Mouse (Mus musculus): ENCODE measurements around the gene Trappc4. TPM values are rescaled to one million over a fixed set of nuclear protein-coding genes. Genes with fewer than 3 reads are reported as not detected.
"Not testable (repeated sequence)": the region's sequence is repeated elsewhere in the genome, so short reads cannot be mapped to it uniquely, and the experiment has no call there.

Trappc4 gene
- polyA plus RNA-seq, 2 experiments: 26.6 to 44.4 TPM

GRCm38 (mm10) chr9:44376141-44376540 lies 31.3 kb downstream of the Trappc4 start:
- no peaks in the 10 kb centered on the region for H3K9me3 ChIP-seq (ENCODE audit: control insufficient read depth, low read length)
- TF ChIP-seq EP300 (IDR thresholded peaks at IDR 0.05; ENCODE audit: low read depth) (no peak), CTCF (IDR thresholded peaks at IDR 0.05; ENCODE audit: low read depth) (no peak)
- peaks cover 15 to 24% of the 10 kb centered on the region in 2 experiments for H3K4me1 ChIP-seq (replicated peaks; ENCODE audit: control insufficient read depth in 2 of 2, insufficient read depth in 2 of 2, low read length in 1 of 2)
- no peak overlapping the region for H3K9ac ChIP-seq (replicated peaks)
- H3K4me2 ChIP-seq (ENCODE audit: low read depth): no peak overlapping the region
- H3K27ac ChIP-seq: no peak overlapping the region
- H3K4me3 ChIP-seq (ENCODE audit: insufficient read depth in 1 of 2, low read depth in 2 of 2, low read length in 2 of 2): no peak overlapping the region
- DNase-seq (ENCODE audit: low read depth in 3 of 3, low spot score in 3 of 3) (no peak), ATAC-seq (ENCODE audit: insufficient read depth) (no peak)
- 77% methylated on average over 6 of the region's 6 CpGs for WGBS (ENCODE audit: insufficient replicate concordance)
- peaks cover 5% of the 10 kb centered on the region for H3K36me3 ChIP-seq (replicated peaks; ENCODE audit: control insufficient read depth, insufficient read depth, low read depth)
- H3K27me3 ChIP-seq (ENCODE audit: control insufficient read depth, insufficient read depth, low read length): no peaks in the 10 kb centered on the region

DNA sequence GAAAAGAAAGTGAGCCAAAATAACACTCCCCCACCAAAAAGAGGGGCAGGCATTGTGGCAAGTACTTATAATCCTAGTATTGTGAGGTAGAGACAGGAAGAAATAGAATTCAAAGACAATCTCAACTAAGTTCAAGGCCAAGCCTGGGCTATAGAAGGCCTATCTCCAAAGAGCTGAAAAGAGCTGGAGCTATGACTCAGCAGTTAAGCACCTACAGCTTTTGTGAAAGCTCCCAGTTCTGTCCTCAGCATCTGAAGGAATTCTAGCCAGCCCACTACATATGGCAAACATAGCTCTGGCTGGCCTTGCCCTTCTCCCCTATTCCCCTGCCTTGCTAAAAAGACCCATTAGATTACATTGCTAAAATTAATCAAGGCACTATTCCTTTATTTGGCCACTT lies 34.0 kb downstream of the Trappc4 start:
- DNase-seq (ENCODE audit: low read depth in 3 of 3, low spot score in 3 of 3) (no peak), ATAC-seq (ENCODE audit: insufficient read depth) (no peak)
- no peaks in the 10 kb centered on the region for H3K36me3 ChIP-seq (replicated peaks; ENCODE audit: control insufficient read depth, insufficient read depth, low read depth)
- H3K4me2 ChIP-seq (ENCODE audit: low read depth): no peak overlapping the region
- H3K27me3 ChIP-seq (ENCODE audit: control insufficient read depth, insufficient read depth, low read length): no peaks in the 10 kb centered on the region
- H3K27ac ChIP-seq: no peak overlapping the region; the same call in 1 of the 2 replicates
- H3K4me1 ChIP-seq (replicated peaks; ENCODE audit: control insufficient read depth in 2 of 2, insufficient read depth in 2 of 2, low read length in 1 of 2): peaks cover 5 to 12% of the 10 kb centered on the region in 2 experiments
- no peak for TF ChIP-seq CTCF (IDR thresholded peaks at IDR 0.05; ENCODE audit: low read depth)
- no peak for TF ChIP-seq EP300 (IDR thresholded peaks at IDR 0.05; ENCODE audit: low read depth)
- H3K4me3 ChIP-seq (ENCODE audit: insufficient read depth in 1 of 2, low read depth in 2 of 2, low read length in 2 of 2): no peak overlapping the region
- H3K9me3 ChIP-seq (ENCODE audit: control insufficient read depth, low read length): no peaks in the 10 kb centered on the region
- no peak overlapping the region; the same call in 1 of the 2 replicates for H3K9ac ChIP-seq (replicated peaks)

DNA sequence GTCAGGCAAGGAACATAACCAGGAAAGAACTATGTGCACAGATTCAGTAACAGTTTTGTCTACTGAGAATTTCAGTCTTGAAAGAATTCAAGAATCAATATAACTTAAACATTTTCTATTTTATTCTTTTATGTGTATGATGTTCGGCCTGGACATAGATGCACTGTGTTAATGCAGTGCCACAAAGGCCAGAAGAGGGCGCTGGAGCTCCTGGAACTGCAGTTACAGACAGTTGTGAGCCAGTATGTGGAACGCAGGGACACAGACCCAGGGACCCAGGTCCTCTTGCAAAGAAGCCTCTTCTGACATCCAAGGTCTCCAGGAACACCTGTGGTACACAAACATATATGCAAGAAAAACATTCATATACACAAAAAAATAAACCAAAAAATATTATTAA lies 42.9 kb downstream of the Trappc4 start:
- no peak for DNase-seq (ENCODE audit: low read depth in 3 of 3, low spot score in 3 of 3)
- WGBS (ENCODE audit: insufficient replicate concordance): 59% methylated on average over 3 of the region's 3 CpGs

DNA sequence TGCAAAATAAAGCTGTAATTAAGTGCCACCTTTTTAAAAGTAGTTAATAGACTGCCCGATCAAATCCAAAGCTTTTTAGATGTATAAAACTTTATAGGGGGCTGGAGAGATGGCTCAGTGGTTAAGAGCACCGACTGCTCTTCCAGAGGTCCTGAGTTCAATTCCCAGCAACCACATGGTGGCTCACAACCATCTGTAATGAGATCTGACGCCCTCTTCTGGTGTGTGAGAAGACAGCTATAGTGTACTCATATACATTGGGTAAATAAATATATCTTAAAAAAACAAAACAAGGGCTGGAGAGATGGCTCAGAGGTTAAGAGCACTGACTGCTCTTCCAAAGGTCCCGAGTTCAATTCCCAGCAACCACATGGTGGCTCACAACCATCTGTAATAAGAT lies 45.5 kb downstream of the Trappc4 start:
- Histone ChIP-seq H3K36me3 (replicated peaks; ENCODE audit: control insufficient read depth, insufficient read depth, low read depth) (peaks cover 21% of the 10 kb centered on the region), H3K27ac (peak overlapping the region; percentile 77), H3K4me2 (ENCODE audit: low read depth) (peak overlapping the region; percentile 86), H3K4me3 (ENCODE audit: insufficient read depth in 1 of 2, low read depth in 2 of 2, low read length in 2 of 2) (peak overlapping the region; percentile 91 to 93; a peak in 3 of 4 replicates), H3K9ac (replicated peaks) (peak overlapping the region; percentile 56)
- not testable (repeated sequence) for DNase-seq (ENCODE audit: low read depth in 3 of 3, low spot score in 3 of 3); H3K27me3 ChIP-seq (ENCODE audit: control insufficient read depth, insufficient read depth, low read length); H3K4me1 ChIP-seq (replicated peaks; ENCODE audit: control insufficient read depth in 2 of 2, insufficient read depth in 2 of 2, low read length in 1 of 2); H3K9me3 ChIP-seq (ENCODE audit: control insufficient read depth, low read length)
- ATAC-seq (ENCODE audit: insufficient read depth): peak; percentile 44; the same call in 1 of the 2 replicates
- 36% methylated on average over 4 of the region's 4 CpGs for WGBS (ENCODE audit: insufficient replicate concordance)

More for the DNA sequence above, 42.9 kb downstream of the Trappc4 start:
- Histone ChIP-seq H3K27me3 (ENCODE audit: control insufficient read depth, insufficient read depth, low read length) (no peaks in the 10 kb centered on the region), H3K4me1 (replicated peaks; ENCODE audit: control insufficient read depth in 2 of 2, insufficient read depth in 2 of 2, low read length in 1 of 2) (peaks cover 6 to 7% of the 10 kb centered on the region in 2 experiments; a peak in 3 of 4 replicates), H3K36me3 (replicated peaks; ENCODE audit: control insufficient read depth, insufficient read depth, low read depth) (0 out of 2 replicates have a peak, but pooled peaks cover 1% of the 10 kb centered on the region), H3K9me3 (ENCODE audit: control insufficient read depth, low read length) (no peaks in the 10 kb centered on the region), H3K4me2 (ENCODE audit: low read depth) (no peak overlapping the region), H3K9ac (replicated peaks) (no peak overlapping the region), H3K27ac (no peak overlapping the region), H3K4me3 (ENCODE audit: insufficient read depth in 1 of 2, low read depth in 2 of 2, low read length in 2 of 2) (no peak overlapping the region)
- TF ChIP-seq CTCF (IDR thresholded peaks at IDR 0.05; ENCODE audit: low read depth) (peak; percentile 75), EP300 (IDR thresholded peaks at IDR 0.05; ENCODE audit: low read depth) (no peak)
- ATAC-seq (ENCODE audit: insufficient read depth): no peak

GRCm38 (mm10) chr9:44361190-44361917 lies 46.0 kb downstream of the Trappc4 start, which contains the start of gene Vps11:
TSS of gene Vps11 (minus strand) at chr9:44361670.
- H3K9ac ChIP-seq (replicated peaks): peak within 1 kb of the TSS; percentile 82
- TF ChIP-seq CTCF (IDR thresholded peaks at IDR 0.05; ENCODE audit: low read depth) (peak; percentile 31; the same call in 1 of the 2 replicates), EP300 (IDR thresholded peaks at IDR 0.05; ENCODE audit: low read depth) (0 out of 2 replicates have a peak, but pooled peaks have one; percentile 15)
- DNase-seq (ENCODE audit: low read depth in 3 of 3, low spot score in 3 of 3): peak; percentile 94 to 96 (median 95)
- under 1% methylated on average over 44 of the region's 44 CpGs for WGBS (ENCODE audit: insufficient replicate concordance)
- no peaks in the 10 kb centered on the region for H3K27me3 ChIP-seq (ENCODE audit: control insufficient read depth, insufficient read depth, low read length)
- peak; percentile 88 for ATAC-seq (ENCODE audit: insufficient read depth)
- H3K27ac ChIP-seq: peak within 1 kb of the TSS; percentile 77
- no peaks in the 10 kb centered on the region for H3K9me3 ChIP-seq (ENCODE audit: control insufficient read depth, low read length)
- peak within 1 kb of the TSS; percentile 91 to 93 for H3K4me3 ChIP-seq (ENCODE audit: insufficient read depth in 1 of 2, low read depth in 2 of 2, low read length in 2 of 2)
- H3K4me1 ChIP-seq (replicated peaks; ENCODE audit: control insufficient read depth in 2 of 2, insufficient read depth in 2 of 2, low read length in 1 of 2): peaks cover 6 to 7% of the 10 kb centered on the region in 2 experiments; a peak in 3 of 4 replicates
- H3K4me2 ChIP-seq (ENCODE audit: low read depth): peak within 1 kb of the TSS; percentile 86
- peaks cover 26% of the 10 kb centered on the region for H3K36me3 ChIP-seq (replicated peaks; ENCODE audit: control insufficient read depth, insufficient read depth, low read depth)

All from liver, embryonic 14.5 days (tissue).